14 mouse cellular contexts compared by ENCODE assay signal in the genomic region with DNA sequence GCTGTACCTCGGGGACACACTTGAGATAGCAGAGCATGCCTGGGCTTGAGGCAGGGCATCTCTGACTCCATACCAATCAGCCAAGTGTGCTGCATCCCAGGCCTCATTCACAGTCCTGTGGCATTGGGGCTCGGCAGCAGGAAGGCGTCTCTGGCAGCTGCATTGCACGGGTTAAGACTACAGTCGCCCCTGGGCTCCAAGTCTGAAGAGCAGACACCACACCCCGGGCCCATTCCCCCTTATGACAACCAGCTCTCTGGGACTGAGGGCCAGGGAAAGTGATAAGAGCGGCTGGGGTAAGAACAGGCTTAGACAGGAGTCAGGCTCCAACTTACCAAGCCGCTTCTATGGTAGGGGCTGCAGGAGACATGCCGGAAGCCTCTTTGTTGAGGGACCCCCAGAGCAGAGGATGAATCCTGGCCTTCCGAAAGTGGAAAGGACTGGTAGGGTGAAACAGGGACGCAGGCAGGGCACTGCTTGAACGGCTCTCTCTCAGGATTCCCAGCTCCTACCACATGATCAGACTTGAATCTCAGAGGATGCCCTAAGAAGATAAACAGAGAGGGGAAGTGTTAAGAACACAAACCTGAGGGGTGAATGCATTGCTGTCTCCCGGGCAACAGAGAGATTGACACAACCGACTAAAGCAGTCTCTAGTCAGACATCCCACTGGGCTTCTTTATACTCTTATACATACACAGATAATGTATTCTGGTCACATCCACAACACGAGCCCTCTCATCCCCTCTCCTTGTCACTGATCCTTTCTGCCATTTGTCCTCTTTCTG. TPM values are rescaled to one million over a fixed set of nuclear protein-coding genes. Genes with fewer than 3 reads are reported as not detected.
DNase-seq lines count a peak whose midpoint lies in the region; ATAC-seq lines count a peak whose summit lies in the region.
"Had no signal": no experiment of that assay in that cellular context is flagged by ENCODE, and none has a peak within 500 bp of the region (broad histone marks: within the 10 kb centered on the region; RNA-seq: fewer than 3 reads in every experiment).

No protein-coding gene starts in this region.

- peak overlapping the region; percentile 25 for H3K4me2 ChIP-seq in neural tube, embryonic 11.5 days (ENCODE audit: low read depth)
- H3K4me2 ChIP-seq in forebrain, embryonic 16.5 days (ENCODE audit: low read length): peak overlapping the region; percentile 29

- H3K4me3 ChIP-seq in neural tube, embryonic 11.5 days (ENCODE audit: low read depth, low read length): no peak overlapping the region
- 0 out of 2 replicates have a peak overlapping the region, but pooled peaks have one; percentile 3 for H3K4me3 ChIP-seq in forebrain, embryonic 16.5 days (replicated peaks; ENCODE audit: low read length)
- peak overlapping the region; percentile 40 for H3K4me3 ChIP-seq in midbrain, embryonic 10.5 days
- H3K4me3 ChIP-seq: megakaryocyte, embryonic 14.5 days had no signal

- no peaks in the 10 kb centered on the region for H3K9me3 ChIP-seq in neural tube, embryonic 11.5 days (ENCODE audit: control insufficient read depth, low read length)
- no peaks in the 10 kb centered on the region for H3K9me3 ChIP-seq in forebrain, embryonic 16.5 days (ENCODE audit: control insufficient read depth, low read length)
- peaks cover 10% of the 10 kb centered on the region for H3K9me3 ChIP-seq in midbrain, embryonic 10.5 days (replicated peaks)
- H3K9me3 ChIP-seq: megakaryocyte, embryonic 14.5 days had no signal

- peak; percentile 85 for ATAC-seq in neural tube, embryonic 11.5 days (ENCODE audit: insufficient read depth, low FRiP score, low TSS enrichment)
- peak; percentile 69 for ATAC-seq in forebrain, embryonic 16.5 days

- H3K27ac ChIP-seq in neural tube, embryonic 11.5 days (ENCODE audit: low read depth, low read length): peak overlapping the region; percentile 69
- peak overlapping the region; percentile 35; the same call in 1 of the 2 replicates for H3K27ac ChIP-seq in forebrain, embryonic 16.5 days (ENCODE audit: low read length)
- peak overlapping the region; percentile 85 for H3K27ac ChIP-seq in midbrain, embryonic 10.5 days (replicated peaks)

- peak; percentile 46 for DNase-seq in neural tube, embryonic 11.5 days (ENCODE audit: low spot score)
- DNase-seq in neural tube, embryonic 10.5 days (ENCODE audit: extremely low spot score, low spot score): no peak
- DNase-seq in midbrain, embryonic 10.5 days (ENCODE audit: low spot score): peak; percentile 76
- DNase-seq in kidney, adult 9 months: no peak
- DNase-seq in right cerebral cortex, postnatal 4 days: no peak
- DNase-seq in gastrocnemius, adult 8-10 months (ENCODE audit: low spot score in 2 of 2): no peak
- no peak for DNase-seq in frontal cortex, postnatal 10 days (ENCODE audit: low spot score in 2 of 2)
- DNase-seq: cerebellum, adult 9-10 months; heart, postnatal 36 days; lung, adult 18-20 months had no signal

- H3K27me3 ChIP-seq in neural tube, embryonic 11.5 days (ENCODE audit: control insufficient read depth, insufficient read depth, low read length): no peaks in the 10 kb centered on the region
- H3K27me3 ChIP-seq in forebrain, embryonic 16.5 days (replicated peaks; ENCODE audit: control insufficient read depth, insufficient read depth, low read length): no peaks in the 10 kb centered on the region
- peaks cover 82% of the 10 kb centered on the region for H3K27me3 ChIP-seq in midbrain, embryonic 10.5 days (ENCODE audit: low read depth, poor library complexity, severe bottlenecking)

- 42% methylated on average over 15 of the region's 15 CpGs for WGBS in neural tube, embryonic 11.5 days
- WGBS in forebrain, embryonic 16.5 days: 21% methylated on average over 15 of the region's 15 CpGs
- 32% methylated on average over 15 of the region's 15 CpGs for WGBS in midbrain, embryonic 10.5 days

- H3K36me3 ChIP-seq in neural tube, embryonic 11.5 days (ENCODE audit: control insufficient read depth, insufficient read depth, low read length): no peaks in the 10 kb centered on the region
- no peaks in the 10 kb centered on the region for H3K36me3 ChIP-seq in forebrain, embryonic 16.5 days (ENCODE audit: control insufficient read depth, insufficient read depth)
- H3K36me3 ChIP-seq in midbrain, embryonic 10.5 days: no peaks in the 10 kb centered on the region

- H3K4me1 ChIP-seq in neural tube, embryonic 11.5 days (ENCODE audit: control insufficient read depth, insufficient read depth, low read length): peaks cover 14% of the 10 kb centered on the region
- peaks cover 16% of the 10 kb centered on the region for H3K4me1 ChIP-seq in forebrain, embryonic 16.5 days (replicated peaks; ENCODE audit: control insufficient read depth, insufficient read depth, low read length)
- peaks cover 40% of the 10 kb centered on the region for H3K4me1 ChIP-seq in midbrain, embryonic 10.5 days
- H3K4me1 ChIP-seq: megakaryocyte, embryonic 14.5 days had no signal

- H3K9ac ChIP-seq in neural tube, embryonic 11.5 days (ENCODE audit: low read length): peak overlapping the region; percentile 31
- H3K9ac ChIP-seq in forebrain, embryonic 16.5 days (replicated peaks; ENCODE audit: low read depth, low read length): peak overlapping the region; percentile 29; the same call in 1 of the 2 replicates

RNA-seq across cellular contexts. Expression of a gene that starts 3.5 kb away (rescaled TPM):
- 5.8 and 7.1 TPM in 2 replicates for polyA plus RNA-seq in neural tube, embryonic 11.5 days (2014; fragmentation: Nextera tagmentation; extraction: Ambion mirVana)
- 8.2 and 18.0 TPM in 2 replicates for polyA plus RNA-seq in forebrain, embryonic 16.5 days (2015; fragmentation: Nextera tagmentation; extraction: Ambion mirVana)
- polyA plus RNA-seq in midbrain, embryonic 10.5 days (2016; fragmentation: Nextera tagmentation; extraction: Ambion mirVana): 7.7 and 15.9 TPM in 2 replicates
- total RNA-seq in gastrocnemius, adult 8-10 months (2022): not detected
- total RNA-seq: gastrocnemius, postnatal 4 days; heart, postnatal 36 days had no signal
- polyA plus RNA-seq: kidney, embryonic 14.5 days had no signal

Comparison
In these comparisons a context has a peak if more than half of its experiments do, and no peak if none do; other contexts are left out.
1. DNase-seq: peak in neural tube, embryonic 11.5 days (single experiment) and midbrain, embryonic 10.5 days (single experiment); none in neural tube, embryonic 10.5 days (single experiment), kidney, adult 9 months (single experiment), right cerebral cortex, postnatal 4 days (single experiment), gastrocnemius, adult 8-10 months (0 of 2) and frontal cortex, postnatal 10 days (0 of 2).
2. H3K27ac ChIP-seq: peak in every context shown above with its lines; median percentile 85 in midbrain, embryonic 10.5 days; 69 in neural tube, embryonic 11.5 days; 35 in forebrain, embryonic 16.5 days.